Mouse (Mus musculus) liver, embryonic 11.5 days (tissue): ENCODE results near the gene Fbln5. TPM values are rescaled to one million over a fixed set of nuclear protein-coding genes. Genes with fewer than 3 reads are reported as not detected.

Experiments used
- polyA plus RNA-seq: library from polyadenylated mRNA; unstranded; fragments of >200 nt; fragmentation: Nextera tagmentation; extraction: Ambion mirVana; gene quantifications from 2 replicates; pipeline ENCODE4 v1.2.1, GENCODE M21; 2014

The Fbln5 gene
- polyA plus RNA-seq, 1 experiment from 2014 or later = 4.4 TPM

Other genes with a start within 250 kb of the Fbln5 start
- 0.11 TPM in 1 of 2 replicates, not detected in the other for gene Tc2n, start 100.5 kb downstream of the Fbln5 start, polyA plus RNA-seq
- 10.4 TPM in 2 replicates for gene Trip11, start 94.2 kb upstream of the Fbln5 start, polyA plus RNA-seq
- 21.4 and 23.4 TPM in 2 replicates for gene Atxn3, start 139.2 kb upstream of the Fbln5 start, polyA plus RNA-seq
- 46.9 and 48.8 TPM in 2 replicates for gene Cpsf2, start 156.9 kb upstream of the Fbln5 start, polyA plus RNA-seq